Mouse (Mus musculus) liver, postnatal 0 days (tissue): ENCODE data around the gene Tex9. TPM values are rescaled to one million over a fixed set of nuclear protein-coding genes. Genes with fewer than 3 reads are reported as not detected.

Experiments
- ATAC-seq: fragments of 200-750 bp; cut with Nextera tagmentation; 2 replicates; pipeline ENCODE4 v1.8.0; 2017; ENCODE audit warnings: mild to moderate bottlenecking, moderate library complexity
- DNase-seq: peaks from one replicate; pipeline ENCODE4 v3.0.0-alpha.2; 2016
- H3K27ac ChIP-seq: fragments of 300-500 bp; sonication (generic); 2 replicates; pipeline ENCODE4 v1.5.1; 2014; ENCODE audit warnings: antibody characterized with exemption, moderate library complexity, mild to moderate bottlenecking, low read depth
- H3K27me3 ChIP-seq: fragments of 300-500 bp; sonication (generic); 2 replicates; pipeline ENCODE4 v1.6.1; 2014; ENCODE audit warnings: low read length, control low read depth, mixed read lengths; ENCODE audit not compliant: insufficient read depth
- H3K36me3 ChIP-seq: fragments of 300-500 bp; sonication (generic); replicated peaks from 2 replicates; pipeline ENCODE4 v1.6.1; 2014; ENCODE audit warnings: mild to moderate bottlenecking, control low read depth, low read length, moderate library complexity, mixed read lengths; ENCODE audit not compliant: insufficient read depth
- H3K4me1 ChIP-seq: fragments of 300-500 bp; sonication (generic); 2 replicates; pipeline ENCODE4 v1.6.1; 2014; ENCODE audit warnings: antibody characterized with exemption, mild to moderate bottlenecking, control low read depth; ENCODE audit not compliant: insufficient read depth
- H3K4me2 ChIP-seq: fragments of 300-500 bp; sonication (generic); 2 replicates; pipeline ENCODE4 v1.6.1; 2014; ENCODE audit warnings: low read depth, mild to moderate bottlenecking, low read length, moderate library complexity, mixed read lengths
- H3K4me3 ChIP-seq: fragments of 300-500 bp; sonication (generic); 2 replicates; pipeline ENCODE4 v1.5.1; 2014; ENCODE audit warnings: low read depth, low read length
- H3K9ac ChIP-seq: fragments of 300-500 bp; sonication (generic); replicated peaks from 2 replicates; pipeline ENCODE4 v1.6.1; 2014; ENCODE audit warnings: mild to moderate bottlenecking, moderate library complexity
- H3K9me3 ChIP-seq: fragments of 300-500 bp; sonication (generic); 2 replicates; pipeline ENCODE4 v1.6.1; 2016; ENCODE audit warnings: mild to moderate bottlenecking, control low read depth, low read length, mixed read lengths
- CTCF ChIP-seq: sonication (generic); IDR thresholded peaks from 2 replicates; pipeline ENCODE4 v1.5.1; 2016; ENCODE audit warnings: antibody characterized with exemption, low read depth
- EP300 ChIP-seq: IDR thresholded peaks from 2 replicates; pipeline ENCODE4 v1.6.1; 2016; ENCODE audit warnings: antibody characterized with exemption, low read depth, mild to moderate bottlenecking
- WGBS: fragments of 180-500 bp; shearing (Covaris S2); extraction: QIAGEN DNeasy Blood & Tissue Kit; methylation state at CpG from one replicate; pipeline ENCODE4 v1.1.7; 2014; ENCODE audit not compliant: insufficient replicate concordance; 5-methylcytosine and 5-hydroxymethylcytosine counted together
- polyA plus RNA-seq: library from polyadenylated mRNA; unstranded; fragments of >200 nt; fragmentation: Nextera tagmentation; extraction: Ambion mirVana; gene quantifications from 2 replicates; pipeline ENCODE4 v1.2.1, GENCODE M21; 2015

Gene Tex9
- 4.1 and 4.9 TPM in 2 replicates for polyA plus RNA-seq

DNA sequence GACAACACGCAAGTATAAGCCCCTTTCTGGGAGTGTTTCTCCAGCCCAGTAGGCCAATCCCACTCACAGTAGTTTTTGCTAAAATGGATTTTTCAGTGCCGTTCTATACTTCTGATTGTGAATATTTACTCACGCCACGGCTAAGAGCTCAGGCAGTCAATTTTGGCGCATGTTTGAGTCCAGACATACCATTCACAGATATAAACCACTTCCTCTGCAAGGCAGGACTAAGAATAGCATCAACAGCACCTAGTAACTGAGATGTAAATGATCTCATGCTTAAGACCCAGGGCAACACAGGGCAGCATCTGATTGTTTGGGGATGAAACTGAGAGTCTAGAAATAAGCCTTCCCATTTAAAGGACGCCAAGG, at the start of gene Tex9:
Gene Tex9, minus strand, starts transcription at position 19 of the 372 bp plus-strand sequence.
- H3K4me1 ChIP-seq: peaks cover 11% of the 10 kb centered on the region
- WGBS: 4% methylated on average over 6 of the region's 6 CpGs

GRCm38 (mm10) chr9:72537086-72537485, 45.1 kb upstream of the Tex9 start:
- Histone ChIP-seq H3K9ac (no peak overlapping the region), H3K4me3 (no peak overlapping the region), H3K4me2 (no peak overlapping the region), H3K4me1 (no peaks in the 10 kb centered on the region), H3K36me3 (no peaks in the 10 kb centered on the region; the same call in 1 of the 2 replicates), H3K27ac (no peak overlapping the region), H3K9me3 (no peaks in the 10 kb centered on the region), H3K27me3 (no peaks in the 10 kb centered on the region)
- TF ChIP-seq EP300: no peak
- TF ChIP-seq CTCF: peak; percentile 37
- 46% methylated on average over 1 of the region's 1 CpGs for WGBS
- ATAC-seq: no peak
- no peak for DNase-seq

More for the DNA sequence above, at the start of gene Tex9:
- peak within 1 kb of the TSS; percentile 57 for H3K9ac ChIP-seq
- DNase-seq (no peak), ATAC-seq (peak; percentile 51)
- no peaks in the 10 kb centered on the region for H3K36me3 ChIP-seq
- no peaks in the 10 kb centered on the region for H3K27me3 ChIP-seq
- H3K27ac ChIP-seq: peak within 1 kb of the TSS; percentile 67
- no peaks in the 10 kb centered on the region for H3K9me3 ChIP-seq
- 0 out of 2 replicates have a peak, but pooled peaks have one; percentile 30 for TF ChIP-seq EP300
- no peak for TF ChIP-seq CTCF
- H3K4me3 ChIP-seq: peak within 1 kb of the TSS; percentile 82
- peak within 1 kb of the TSS; percentile 88 for H3K4me2 ChIP-seq

DNA sequence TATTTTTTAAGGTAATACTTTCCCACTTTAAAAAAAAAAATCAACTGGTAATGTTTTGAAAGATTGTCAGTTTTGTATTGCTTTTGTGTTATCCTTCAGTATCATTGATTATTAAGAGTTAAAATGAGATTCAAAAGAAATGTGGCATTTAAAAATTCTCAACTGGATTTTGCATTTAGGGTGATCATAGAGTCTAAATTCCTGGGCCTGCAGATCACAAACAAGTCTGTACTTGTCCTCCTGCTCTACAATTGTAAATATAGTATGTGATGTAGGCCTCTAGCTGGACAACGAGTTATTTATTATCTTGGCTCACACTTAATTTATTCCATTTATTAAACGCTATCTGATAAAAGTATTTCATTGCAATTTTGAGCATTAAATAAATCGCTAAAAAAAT, 43.4 kb upstream of the Tex9 start:
- TF ChIP-seq CTCF (no peak), EP300 (no peak)

GRCm38 (mm10) chr9:72534985-72535384, 43.0 kb upstream of the Tex9 start:
- TF ChIP-seq CTCF (no peak), EP300 (no peak)
- no peaks in the 10 kb centered on the region for H3K27me3 ChIP-seq
- ATAC-seq (no peak), DNase-seq (no peak)
- no peaks in the 10 kb centered on the region for H3K36me3 ChIP-seq
- no peak overlapping the region for H3K27ac ChIP-seq
- H3K4me1 ChIP-seq: peaks cover 12% of the 10 kb centered on the region
- no peak overlapping the region for H3K4me2 ChIP-seq
- no peak overlapping the region for H3K9ac ChIP-seq
- no peak overlapping the region for H3K4me3 ChIP-seq
- 71% methylated on average over 2 of the region's 2 CpGs for WGBS
- no peaks in the 10 kb centered on the region for H3K9me3 ChIP-seq

More for the DNA sequence above, 43.4 kb upstream of the Tex9 start:
- Histone ChIP-seq H3K4me1 (peaks cover 12% of the 10 kb centered on the region), H3K9me3 (no peaks in the 10 kb centered on the region), H3K9ac (no peak overlapping the region), H3K4me3 (no peak overlapping the region), H3K27ac (no peak overlapping the region), H3K27me3 (no peaks in the 10 kb centered on the region), H3K4me2 (no peak overlapping the region), H3K36me3 (no peaks in the 10 kb centered on the region; the same call in 1 of the 2 replicates)
- no peak for DNase-seq
- WGBS: 78% methylated on average over 3 of the region's 3 CpGs
- ATAC-seq: no peak

- no peaks in the 10 kb centered on the region for H3K27me3 ChIP-seq
- peak overlapping the region; percentile 98 for H3K4me3 ChIP-seq
- DNase-seq (no peak), ATAC-seq (no peak)
- peak overlapping the region; percentile 99 for H3K9ac ChIP-seq
- peak overlapping the region; percentile 99 for H3K27ac ChIP-seq
- peak overlapping the region; percentile 91 for H3K4me2 ChIP-seq
- H3K9me3 ChIP-seq: no peaks in the 10 kb centered on the region
- TF ChIP-seq EP300 (no peak), CTCF (no peak)
- 0% methylated on average over 2 of the region's 2 CpGs for WGBS
- peaks cover 12% of the 10 kb centered on the region for H3K4me1 ChIP-seq
- no peaks in the 10 kb centered on the region for H3K36me3 ChIP-seq
These were observed 41.0 kb upstream of the Tex9 start for GRCm38 (mm10) chr9:72533089-72533415.

DNA sequence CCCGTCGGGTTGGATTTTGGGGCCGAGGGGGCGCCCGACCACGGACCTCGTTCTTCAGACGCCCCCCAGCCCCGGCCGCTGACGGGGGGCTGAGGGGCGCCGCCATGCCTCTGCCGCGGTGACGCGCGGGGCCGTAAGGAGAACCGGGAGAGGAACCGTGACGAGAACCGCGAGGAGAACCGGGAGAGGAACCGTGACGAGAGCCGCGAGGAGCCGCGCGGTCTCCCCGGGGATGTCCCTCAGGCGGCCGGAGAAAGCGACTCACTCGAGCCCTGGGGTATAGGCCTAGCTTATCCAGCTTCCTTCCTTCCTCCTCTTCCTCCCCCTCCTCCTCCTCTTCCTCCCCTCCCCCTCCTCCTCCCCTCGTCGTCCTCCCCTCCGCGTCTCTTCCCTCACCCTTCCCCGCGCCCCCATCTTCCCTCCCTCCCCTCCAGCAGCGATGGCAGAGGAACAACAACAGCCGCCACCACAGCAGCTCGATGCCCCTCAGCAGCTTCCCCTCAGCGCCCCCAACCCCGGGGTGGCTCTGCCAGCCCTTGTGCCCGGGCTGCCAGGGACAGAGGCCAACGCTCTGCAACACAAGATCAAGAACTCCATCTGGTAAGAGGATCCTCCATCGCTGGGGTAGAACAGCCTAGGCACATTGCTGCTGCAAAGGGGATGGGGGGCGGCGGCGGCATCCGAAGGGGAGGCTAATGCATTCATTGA, 40.5 kb upstream of the Tex9 start:
- Histone ChIP-seq H3K9ac (peak overlapping the region; percentile 99), H3K4me2 (peak overlapping the region; percentile 91), H3K4me1 (peaks cover 12% of the 10 kb centered on the region), H3K27ac (peak overlapping the region; percentile 99), H3K4me3 (peak overlapping the region; percentile 98), H3K27me3 (no peaks in the 10 kb centered on the region), H3K36me3 (no peaks in the 10 kb centered on the region), H3K9me3 (no peaks in the 10 kb centered on the region)
- ATAC-seq: peak; percentile 47
- WGBS: 2% methylated on average over 49 of the region's 55 CpGs
- TF ChIP-seq CTCF: no peak
- no peak for TF ChIP-seq EP300
- peak; percentile 64 for DNase-seq
